Mouse (Mus musculus): Measurements from ENCODE around the gene Tanc2. TPM values are rescaled to one million over a fixed set of nuclear protein-coding genes. Genes with fewer than 3 reads are reported as not detected.

Tanc2 gene
- polyA plus RNA-seq, 1 experiment from 2014 or later, result 26.0 TPM

DNA sequence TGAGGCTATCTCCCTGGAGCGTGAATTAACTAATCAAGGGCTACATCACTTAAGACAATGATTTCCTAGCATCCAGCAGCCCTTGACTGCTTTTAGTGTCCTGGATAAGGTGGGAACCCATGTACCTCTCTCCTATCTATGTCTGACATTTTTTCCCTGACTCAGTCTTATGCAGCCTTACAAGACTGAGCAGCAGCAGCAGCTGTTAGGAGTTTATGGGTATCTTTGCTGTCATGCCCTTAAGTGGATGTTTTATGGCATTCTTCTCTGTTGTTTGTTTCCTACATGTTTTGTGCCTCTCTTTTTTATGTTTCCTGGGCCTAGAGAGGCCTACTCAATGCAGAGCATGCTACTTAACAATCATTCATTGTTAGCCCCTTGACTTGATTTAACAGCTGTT, 78.1 kb downstream of the Tanc2 start:
- Histone ChIP-seq H3K27ac (no peak overlapping the region), H3K4me2 (replicated peaks) (no peak overlapping the region), H3K27me3 (no peaks in the 10 kb centered on the region), H3K4me1 (no peaks in the 10 kb centered on the region), H3K9me3 (replicated peaks) (no peaks in the 10 kb centered on the region), H3K9ac (no peak overlapping the region), H3K4me3 (no peak overlapping the region), H3K36me3 (no peaks in the 10 kb centered on the region)
- WGBS, result 93% methylated on average over 1 of the region's 1 CpGs
- no peak for ATAC-seq (ENCODE audit: low FRiP score)

DNA sequence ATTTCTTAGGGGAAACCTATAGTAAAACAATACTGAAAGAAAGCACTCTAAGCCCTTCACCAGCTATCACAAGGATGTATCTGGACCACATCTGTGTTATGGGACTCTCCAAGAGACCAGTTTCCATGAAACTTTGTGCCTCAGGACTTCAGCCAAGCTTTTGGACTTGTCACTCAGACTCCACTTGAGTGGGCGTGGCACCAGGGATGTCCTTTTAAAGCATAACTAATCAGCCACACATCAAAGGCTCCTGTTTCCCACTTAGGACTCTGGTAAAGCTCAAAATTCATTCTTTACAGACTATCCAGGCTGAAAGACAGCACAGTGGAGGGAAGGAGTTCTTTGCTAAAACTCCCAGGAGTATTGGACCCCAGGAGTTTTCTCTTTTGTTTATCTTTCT, 89.2 kb downstream of the Tanc2 start:
- no peaks in the 10 kb centered on the region for H3K4me1 ChIP-seq
- H3K9ac ChIP-seq, result no peak overlapping the region
- no peaks in the 10 kb centered on the region for H3K36me3 ChIP-seq
- H3K4me3 ChIP-seq, result no peak overlapping the region
- no peak overlapping the region for H3K4me2 ChIP-seq (replicated peaks)
- no peaks in the 10 kb centered on the region for H3K27me3 ChIP-seq
- no peak overlapping the region for H3K27ac ChIP-seq
- no peaks in the 10 kb centered on the region for H3K9me3 ChIP-seq (replicated peaks)
- 77% methylated on average over 1 of the region's 1 CpGs for WGBS
- no peak for ATAC-seq (ENCODE audit: low FRiP score)

DNA sequence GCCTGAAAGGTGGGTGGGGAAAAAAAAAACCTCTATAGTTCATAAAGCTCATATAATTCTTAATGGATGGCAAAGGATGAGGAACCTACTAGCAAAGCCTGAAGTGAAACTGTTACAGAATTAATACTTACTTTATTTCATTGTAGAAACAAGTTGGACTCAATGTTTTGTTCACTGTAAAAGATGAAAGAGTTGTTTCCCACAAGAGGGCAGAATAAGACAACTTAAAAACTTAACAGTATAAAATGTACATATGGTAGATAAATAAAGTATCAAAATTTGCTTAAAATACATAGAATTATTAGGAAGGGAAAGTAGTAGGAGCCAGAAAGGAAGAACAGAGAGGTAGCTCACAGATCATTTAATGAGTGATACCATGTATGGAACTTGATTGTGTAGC, 95.0 kb downstream of the Tanc2 start:
- no peak for ATAC-seq (ENCODE audit: low FRiP score)
- no peak overlapping the region for H3K4me3 ChIP-seq
- H3K27me3 ChIP-seq, result no peaks in the 10 kb centered on the region
- H3K36me3 ChIP-seq, result no peaks in the 10 kb centered on the region
- no peaks in the 10 kb centered on the region for H3K9me3 ChIP-seq (replicated peaks)
- H3K4me2 ChIP-seq (replicated peaks), result no peak overlapping the region
- no peaks in the 10 kb centered on the region for H3K4me1 ChIP-seq
- no peak overlapping the region for H3K9ac ChIP-seq
- no peak overlapping the region for H3K27ac ChIP-seq

DNA sequence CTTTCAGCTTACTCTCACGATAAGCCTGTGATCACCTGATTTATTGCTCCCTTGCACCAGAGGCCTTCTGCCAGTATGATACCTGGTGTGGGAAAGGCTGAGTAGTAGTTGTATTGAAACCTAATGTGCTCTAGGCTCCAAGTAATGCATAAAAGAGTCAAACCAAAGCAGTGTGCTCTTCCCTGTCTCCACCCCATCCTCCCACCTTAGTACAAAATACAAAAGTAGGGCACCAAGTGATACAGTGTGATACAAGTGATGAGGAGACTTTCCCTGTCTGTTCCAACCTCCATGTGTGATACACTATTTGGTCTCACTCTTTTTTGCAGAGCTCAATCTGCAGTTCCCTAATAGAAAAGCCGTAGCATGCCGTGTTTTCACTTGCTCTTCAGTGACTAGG, 110.7 kb downstream of the Tanc2 start:
- no peaks in the 10 kb centered on the region for H3K9me3 ChIP-seq (replicated peaks)
- no peak overlapping the region for H3K4me2 ChIP-seq (replicated peaks)
- H3K27me3 ChIP-seq, result no peaks in the 10 kb centered on the region
- H3K4me3 ChIP-seq, result no peak overlapping the region
- WGBS, result 74% methylated on average over 3 of the region's 3 CpGs
- H3K36me3 ChIP-seq, result no peaks in the 10 kb centered on the region
- no peak for ATAC-seq (ENCODE audit: low FRiP score)
- no peak overlapping the region for H3K27ac ChIP-seq
- no peak overlapping the region for H3K9ac ChIP-seq
- no peaks in the 10 kb centered on the region for H3K4me1 ChIP-seq

DNA sequence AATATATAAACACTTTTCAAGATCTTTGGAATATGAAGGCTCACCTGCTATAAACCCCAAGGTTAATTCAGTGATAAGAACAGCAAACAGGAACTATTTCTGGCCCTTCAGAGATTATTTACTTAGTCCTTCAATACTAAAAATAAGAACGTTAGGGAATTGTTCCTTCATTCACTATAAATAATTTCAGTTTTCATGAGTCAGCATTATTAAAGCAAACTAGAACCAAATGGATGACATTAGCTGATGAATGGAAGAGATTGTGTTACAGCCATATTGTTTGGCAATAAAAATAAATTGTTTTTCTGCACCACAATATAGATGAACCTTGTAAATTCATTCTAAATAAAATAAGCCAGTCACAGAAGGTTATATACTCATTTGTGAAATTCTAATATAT, 129.9 kb downstream of the Tanc2 start:
- Histone ChIP-seq H3K9me3 (replicated peaks) (no peaks in the 10 kb centered on the region), H3K4me1 (no peaks in the 10 kb centered on the region), H3K36me3 (no peaks in the 10 kb centered on the region), H3K27ac (no peak overlapping the region), H3K9ac (no peak overlapping the region), H3K4me2 (replicated peaks) (no peak overlapping the region), H3K4me3 (no peak overlapping the region), H3K27me3 (no peaks in the 10 kb centered on the region)
- WGBS, result 79% methylated on average over 1 of the region's 1 CpGs
- ATAC-seq (ENCODE audit: low FRiP score), result no peak

DNA sequence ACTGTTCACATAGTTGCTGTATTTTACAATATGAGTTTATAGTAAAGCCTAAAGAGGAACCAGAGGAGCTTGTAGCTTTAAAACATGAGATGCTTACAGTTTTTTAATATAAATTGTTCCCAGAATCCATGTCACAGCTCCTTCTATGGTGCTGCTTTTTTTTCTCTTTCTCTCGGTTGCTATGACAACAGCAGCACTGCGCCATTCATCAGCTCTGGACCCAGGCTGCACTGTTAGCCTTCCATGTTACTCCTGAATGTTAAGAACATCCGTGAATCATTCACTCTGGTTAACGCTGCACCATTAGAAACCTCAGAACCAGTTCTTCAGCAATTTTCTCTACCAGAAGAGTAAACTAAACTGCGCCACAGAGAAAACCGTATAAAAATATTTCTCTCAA, 141.8 kb downstream of the Tanc2 start:
- Histone ChIP-seq H3K27ac (peak overlapping the region; percentile 76), H3K27me3 (no peaks in the 10 kb centered on the region), H3K4me1 (peaks cover 8% of the 10 kb centered on the region), H3K9ac (no peak overlapping the region), H3K36me3 (no peaks in the 10 kb centered on the region), H3K4me3 (no peak overlapping the region), H3K4me2 (replicated peaks) (peak overlapping the region; percentile 23), H3K9me3 (replicated peaks) (no peaks in the 10 kb centered on the region)
- ATAC-seq (ENCODE audit: low FRiP score), result peak; percentile 85
- 40% methylated on average over 6 of the region's 6 CpGs for WGBS

DNA sequence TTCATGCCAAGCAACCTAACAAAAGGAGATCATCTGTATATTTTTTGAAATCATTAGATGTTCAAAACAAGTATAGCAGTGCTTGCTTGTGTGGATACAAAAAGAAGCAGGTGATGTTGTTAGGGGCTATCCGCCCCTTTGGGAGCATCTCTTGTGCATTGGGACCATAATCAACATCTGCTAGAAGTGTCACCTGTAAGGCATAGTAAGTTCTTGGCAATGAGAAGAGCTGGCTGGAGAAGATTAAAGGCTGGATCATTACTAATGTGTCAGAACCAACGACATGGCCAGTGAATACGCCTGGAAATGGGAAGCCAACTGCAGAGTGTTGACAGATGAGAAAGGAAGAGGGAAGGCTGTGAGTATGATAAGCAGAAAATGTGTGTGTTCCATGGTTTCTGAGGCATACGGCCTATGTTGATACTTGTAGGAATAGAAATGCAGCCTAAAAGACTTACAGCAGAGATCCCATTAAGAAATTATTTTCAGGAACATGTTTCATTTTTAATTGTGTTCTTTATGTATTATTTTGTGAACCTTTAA, 142.3 kb downstream of the Tanc2 start:
- no peak for ATAC-seq (ENCODE audit: low FRiP score)
- WGBS, result 45% methylated on average over 4 of the region's 4 CpGs
- peak overlapping the region; percentile 76 for H3K27ac ChIP-seq
- no peak overlapping the region for H3K4me3 ChIP-seq
- no peak overlapping the region for H3K9ac ChIP-seq
- H3K4me1 ChIP-seq, result peaks cover 8% of the 10 kb centered on the region
- peak overlapping the region; percentile 23 for H3K4me2 ChIP-seq (replicated peaks)
- no peaks in the 10 kb centered on the region for H3K9me3 ChIP-seq (replicated peaks)
- no peaks in the 10 kb centered on the region; the same call in 1 of the 2 replicates for H3K36me3 ChIP-seq
- H3K27me3 ChIP-seq, result no peaks in the 10 kb centered on the region

DNA sequence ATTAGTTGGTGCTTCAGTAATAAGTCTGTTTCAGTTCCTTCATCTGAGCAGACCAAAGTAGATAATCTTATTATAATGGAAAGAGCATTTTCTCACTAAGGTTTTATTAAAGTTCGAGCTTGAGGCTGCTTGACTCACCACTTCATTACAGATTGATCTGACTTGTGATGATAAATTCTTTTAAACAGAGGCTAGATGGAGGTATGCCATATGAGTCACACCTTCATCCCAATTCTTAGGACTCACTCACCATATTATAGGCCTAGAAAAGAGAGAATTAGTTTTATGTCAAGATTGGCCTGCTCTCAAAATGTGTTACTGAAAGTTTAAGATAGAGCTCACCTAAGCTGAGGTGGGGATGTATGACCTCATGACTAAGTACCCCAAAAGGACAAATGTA, 153.4 kb downstream of the Tanc2 start:
- ATAC-seq (ENCODE audit: low FRiP score), result no peak
- no peak overlapping the region for H3K4me2 ChIP-seq (replicated peaks)
- no peaks in the 10 kb centered on the region for H3K27me3 ChIP-seq
- 86% methylated on average over 1 of the region's 1 CpGs for WGBS
- no peaks in the 10 kb centered on the region for H3K4me1 ChIP-seq
- no peak overlapping the region for H3K9ac ChIP-seq
- no peaks in the 10 kb centered on the region for H3K36me3 ChIP-seq
- no peak overlapping the region for H3K27ac ChIP-seq
- H3K9me3 ChIP-seq (replicated peaks), result no peaks in the 10 kb centered on the region
- no peak overlapping the region for H3K4me3 ChIP-seq

DNA sequence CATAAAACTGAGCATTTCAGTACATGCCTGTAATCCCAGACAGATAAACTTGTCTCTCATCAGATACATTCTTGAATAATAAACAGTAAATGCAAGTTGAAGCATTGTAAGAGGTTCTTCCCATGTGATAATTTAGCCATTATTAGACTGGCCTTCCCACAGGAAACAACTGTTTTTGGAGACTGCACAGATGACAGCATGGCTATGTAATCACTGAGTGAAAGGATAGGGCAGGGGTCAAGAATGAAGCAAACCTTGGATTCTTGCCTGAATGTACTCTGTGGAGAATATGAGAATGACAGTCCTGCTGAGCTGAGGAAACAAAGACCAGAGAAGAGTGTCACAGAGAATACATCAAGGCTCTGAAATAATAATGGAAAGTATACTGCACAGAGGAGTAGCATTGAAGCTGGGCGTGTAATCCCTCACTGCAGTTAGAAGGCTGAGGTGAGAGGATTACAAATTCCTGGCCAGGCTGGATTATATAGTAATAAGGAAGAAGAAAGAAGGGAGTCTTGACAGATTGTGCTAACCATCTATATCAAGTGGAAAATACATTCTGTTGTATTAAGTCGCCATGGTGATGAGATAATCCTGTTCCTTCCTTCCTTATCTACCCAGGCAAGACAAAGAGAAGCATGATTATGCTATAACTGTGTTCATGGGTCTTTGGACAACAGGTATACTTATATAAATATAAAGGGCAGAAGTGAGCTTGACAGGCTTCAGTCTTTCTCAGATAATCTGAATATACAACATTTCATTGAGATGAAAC, 159.7 kb downstream of the Tanc2 start:
- WGBS, result 67% methylated on average over 2 of the region's 2 CpGs
- no peak overlapping the region for H3K4me3 ChIP-seq
- H3K27ac ChIP-seq, result no peak overlapping the region
- no peaks in the 10 kb centered on the region for H3K9me3 ChIP-seq (replicated peaks)
- H3K36me3 ChIP-seq, result no peaks in the 10 kb centered on the region
- no peak overlapping the region for H3K4me2 ChIP-seq (replicated peaks)
- 0 out of 2 replicates have a peak, but pooled peaks cover 5% of the 10 kb centered on the region for H3K4me1 ChIP-seq
- H3K27me3 ChIP-seq, result no peaks in the 10 kb centered on the region
- H3K9ac ChIP-seq, result no peak overlapping the region
- ATAC-seq (ENCODE audit: low FRiP score), result no peak

DNA sequence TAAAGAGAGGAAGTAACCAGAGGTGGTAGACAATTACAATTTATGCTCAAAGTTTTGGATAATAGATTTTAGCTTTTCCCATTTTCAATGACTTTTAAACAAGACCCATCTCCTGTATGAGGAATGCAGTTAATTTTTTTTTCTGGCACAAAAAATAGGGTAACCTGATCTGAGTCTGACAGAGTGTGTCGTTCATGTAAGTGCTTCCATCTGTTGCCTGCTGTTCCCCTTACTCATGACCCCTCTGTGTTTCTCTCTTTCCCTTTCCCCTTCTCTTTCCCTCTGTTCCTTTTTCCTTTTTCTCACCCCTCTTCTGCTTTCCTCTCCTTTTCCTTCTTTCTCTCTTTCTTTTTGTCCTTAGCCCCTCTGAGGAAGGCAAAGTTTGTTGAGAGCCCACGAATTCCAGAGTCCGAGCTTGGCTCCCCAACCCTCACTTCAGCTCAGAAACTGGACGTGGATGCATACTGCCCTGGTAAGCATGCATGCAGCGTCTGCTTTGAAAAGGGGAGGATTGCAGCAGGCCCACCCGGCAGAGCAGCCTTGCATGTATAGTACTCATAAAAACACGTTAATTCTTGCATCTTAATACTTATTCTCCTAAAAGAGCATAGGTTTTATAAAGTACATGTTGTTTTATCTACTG, 168.9 kb downstream of the Tanc2 start:
- H3K27me3 ChIP-seq, result no peaks in the 10 kb centered on the region
- H3K4me1 ChIP-seq, result peaks cover 15% of the 10 kb centered on the region
- peak overlapping the region; percentile 38; the same call in 1 of the 2 replicates for H3K9ac ChIP-seq
- ATAC-seq (ENCODE audit: low FRiP score), result no peak
- no peaks in the 10 kb centered on the region for H3K36me3 ChIP-seq
- 9% methylated on average over 7 of the region's 7 CpGs for WGBS
- peak overlapping the region; percentile 68; the same call in 1 of the 2 replicates for H3K27ac ChIP-seq
- H3K4me3 ChIP-seq, result no peak overlapping the region
- no peaks in the 10 kb centered on the region for H3K9me3 ChIP-seq (replicated peaks)
- H3K4me2 ChIP-seq (replicated peaks), result peak overlapping the region; percentile 9

DNA sequence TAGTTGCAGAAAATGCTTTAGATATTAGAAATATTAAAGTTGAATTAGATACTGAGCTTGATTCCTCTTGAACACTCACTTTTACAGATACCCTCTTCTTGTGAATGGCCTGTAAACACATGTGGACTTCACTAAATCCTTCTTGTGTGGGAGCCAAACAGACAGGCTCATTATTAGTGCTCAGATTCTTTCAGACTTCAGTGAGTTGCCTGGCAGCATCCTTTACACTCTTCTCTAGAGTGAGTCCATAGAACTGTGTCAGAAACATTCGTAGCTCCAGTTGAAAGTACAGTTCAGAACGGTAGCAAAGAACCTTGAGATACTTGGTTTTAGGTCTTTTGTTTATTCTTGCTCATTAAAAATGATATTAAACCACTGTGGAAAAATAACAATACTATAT, 169.6 kb downstream of the Tanc2 start:
- ATAC-seq (ENCODE audit: low FRiP score), result 0 out of 2 replicates have a peak, but pooled peaks have one; percentile 35
- H3K4me2 ChIP-seq (replicated peaks), result no peak overlapping the region
- 0 out of 2 replicates have a peak overlapping the region, but pooled peaks have one; percentile 68 for H3K27ac ChIP-seq
- 12% methylated on average over 2 of the region's 2 CpGs for WGBS
- H3K27me3 ChIP-seq, result no peaks in the 10 kb centered on the region
- no peaks in the 10 kb centered on the region for H3K36me3 ChIP-seq
- H3K9me3 ChIP-seq (replicated peaks), result no peaks in the 10 kb centered on the region
- no peak overlapping the region for H3K4me3 ChIP-seq
- peaks cover 15% of the 10 kb centered on the region for H3K4me1 ChIP-seq
- no peak overlapping the region for H3K9ac ChIP-seq

DNA sequence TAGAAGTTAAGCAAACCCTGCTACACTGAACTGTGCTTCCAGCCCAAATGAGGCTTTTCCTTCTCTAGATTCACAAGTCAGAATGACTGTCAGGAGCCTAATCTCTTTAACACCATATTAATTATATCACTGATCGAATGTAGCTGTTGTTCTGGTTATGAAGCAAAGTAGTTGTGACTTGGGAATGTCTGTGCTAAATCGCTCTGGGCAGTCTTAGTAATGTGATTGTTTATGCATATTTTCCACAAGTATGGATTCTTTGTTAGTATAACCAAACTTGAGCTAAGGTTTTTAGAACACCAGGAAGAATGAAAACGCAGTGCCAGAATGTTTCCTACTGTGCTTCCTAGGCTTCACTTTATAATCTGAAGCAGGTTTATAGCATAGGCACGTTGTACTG, 170.6 kb downstream of the Tanc2 start:
- no peak overlapping the region for H3K9ac ChIP-seq
- H3K27ac ChIP-seq, result peak overlapping the region; percentile 2; the same call in 1 of the 2 replicates
- H3K4me2 ChIP-seq (replicated peaks), result no peak overlapping the region
- no peaks in the 10 kb centered on the region for H3K9me3 ChIP-seq (replicated peaks)
- WGBS, result 27% methylated on average over 4 of the region's 4 CpGs
- H3K36me3 ChIP-seq, result no peaks in the 10 kb centered on the region
- no peak overlapping the region for H3K4me3 ChIP-seq
- peaks cover 15% of the 10 kb centered on the region for H3K4me1 ChIP-seq
- H3K27me3 ChIP-seq, result no peaks in the 10 kb centered on the region
- no peak for ATAC-seq (ENCODE audit: low FRiP score)
